Mouse (Mus musculus) cerebellum, postnatal 36 days (tissue): ENCODE results near the gene Rps6kb1.

Experiments
- DNase-seq, 2 experiments: peaks; one replicate each; pipeline ENCODE4 v3.0.0; 2021 to 2022; ENCODE audit warnings: mixed read lengths in 2 of 2

Gene Rps6kb1

GRCm38 (mm10) chr11:86544639-86545299, at the start of gene Rps6kb1, which contains the start of gene Tubd1:
Gene Rps6kb1, minus strand, starts transcription at chr11:86544805.
Gene Tubd1, plus strand, starts transcription at chr11:86544991.
- peak; percentile 99 for DNase-seq

- no peak for DNase-seq
Measured at GRCm38 (mm10) chr11:86593443-86593842, 48.8 kb upstream of the Rps6kb1 start.

GRCm38 (mm10) chr11:86592993-86593392, 48.4 kb upstream of the Rps6kb1 start:
- no peak for DNase-seq

GRCm38 (mm10) chr11:86591931-86592616, 47.5 kb upstream of the Rps6kb1 start:
- no peak for DNase-seq

- no peak for DNase-seq
Measured at GRCm38 (mm10) chr11:86591301-86591845, 46.8 kb upstream of the Rps6kb1 start.

GRCm38 (mm10) chr11:86590579-86590978, 46.0 kb upstream of the Rps6kb1 start:
- DNase-seq, result no peak

DNA sequence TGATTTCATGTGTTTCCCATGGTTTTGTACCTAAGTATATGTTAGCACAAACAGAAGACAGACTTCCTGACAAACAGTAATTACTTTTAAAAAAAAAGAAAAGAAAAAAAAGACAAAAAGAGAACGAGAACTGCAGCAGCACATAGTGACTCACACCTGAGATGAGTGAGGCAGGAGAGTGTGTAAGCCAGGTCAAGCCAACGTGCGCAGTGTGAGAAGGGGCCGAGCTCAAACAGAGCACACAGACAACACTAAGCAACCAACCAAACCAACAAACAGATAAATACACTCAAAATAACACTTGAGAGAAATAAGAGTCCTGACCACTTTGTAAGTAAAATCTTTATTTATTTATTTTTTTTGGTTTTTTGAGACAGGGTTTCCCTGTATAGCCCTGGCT, 45.5 kb upstream of the Rps6kb1 start:
- no peak for DNase-seq

DNA sequence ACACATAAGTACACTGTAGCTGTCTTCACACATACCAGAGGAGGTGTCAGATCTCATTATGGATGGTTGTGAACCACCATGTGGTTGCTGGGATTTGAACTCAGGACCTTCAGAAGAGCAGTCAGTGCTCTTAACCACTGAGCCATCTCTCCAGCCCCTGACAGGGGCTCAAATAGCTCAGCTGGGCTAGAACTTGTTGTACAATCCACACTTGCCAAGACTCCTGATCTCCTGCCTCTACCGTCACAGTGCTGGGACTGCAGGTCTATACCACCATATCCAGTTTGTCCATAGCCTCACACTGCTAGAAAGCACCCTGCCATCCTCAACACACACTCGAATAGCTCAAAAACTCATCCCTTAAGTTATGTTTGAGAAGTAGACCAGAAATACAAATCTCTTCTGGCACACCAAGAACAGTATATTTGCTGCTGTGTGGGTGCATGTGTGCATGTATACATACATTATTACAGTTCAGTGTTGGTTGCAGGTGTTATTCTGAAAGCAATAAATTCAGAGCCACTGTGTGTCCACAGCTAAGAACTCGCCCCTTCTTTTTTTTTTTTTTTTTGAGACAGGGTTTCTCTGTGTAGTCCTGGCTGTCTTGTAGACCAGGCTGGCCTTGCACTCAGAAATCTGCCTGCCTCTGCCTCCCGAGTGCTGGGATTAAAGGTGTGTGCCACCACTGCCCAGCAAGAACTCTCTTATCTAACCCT, 44.1 kb upstream of the Rps6kb1 start:
- DNase-seq, result no peak

DNA sequence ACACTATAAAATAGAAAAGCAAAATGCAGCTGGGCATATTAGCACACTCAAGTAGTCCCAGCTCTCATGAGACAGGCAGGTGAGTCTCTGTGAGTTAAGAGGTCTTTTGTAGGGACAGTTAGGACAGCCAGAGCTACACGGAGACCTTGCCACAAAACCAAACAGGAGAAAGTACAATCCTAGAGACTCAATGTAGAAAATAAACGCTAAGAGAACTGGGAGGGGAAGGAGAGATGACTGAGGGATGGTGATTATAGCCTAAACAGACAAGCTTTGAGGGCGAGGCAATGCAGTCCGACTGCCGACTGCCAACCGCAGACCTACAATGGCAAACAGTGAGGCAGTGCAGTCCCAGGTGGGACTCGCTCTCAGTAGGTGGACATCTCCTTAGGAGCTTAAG, 43.2 kb upstream of the Rps6kb1 start:
- no peak for DNase-seq

DNA sequence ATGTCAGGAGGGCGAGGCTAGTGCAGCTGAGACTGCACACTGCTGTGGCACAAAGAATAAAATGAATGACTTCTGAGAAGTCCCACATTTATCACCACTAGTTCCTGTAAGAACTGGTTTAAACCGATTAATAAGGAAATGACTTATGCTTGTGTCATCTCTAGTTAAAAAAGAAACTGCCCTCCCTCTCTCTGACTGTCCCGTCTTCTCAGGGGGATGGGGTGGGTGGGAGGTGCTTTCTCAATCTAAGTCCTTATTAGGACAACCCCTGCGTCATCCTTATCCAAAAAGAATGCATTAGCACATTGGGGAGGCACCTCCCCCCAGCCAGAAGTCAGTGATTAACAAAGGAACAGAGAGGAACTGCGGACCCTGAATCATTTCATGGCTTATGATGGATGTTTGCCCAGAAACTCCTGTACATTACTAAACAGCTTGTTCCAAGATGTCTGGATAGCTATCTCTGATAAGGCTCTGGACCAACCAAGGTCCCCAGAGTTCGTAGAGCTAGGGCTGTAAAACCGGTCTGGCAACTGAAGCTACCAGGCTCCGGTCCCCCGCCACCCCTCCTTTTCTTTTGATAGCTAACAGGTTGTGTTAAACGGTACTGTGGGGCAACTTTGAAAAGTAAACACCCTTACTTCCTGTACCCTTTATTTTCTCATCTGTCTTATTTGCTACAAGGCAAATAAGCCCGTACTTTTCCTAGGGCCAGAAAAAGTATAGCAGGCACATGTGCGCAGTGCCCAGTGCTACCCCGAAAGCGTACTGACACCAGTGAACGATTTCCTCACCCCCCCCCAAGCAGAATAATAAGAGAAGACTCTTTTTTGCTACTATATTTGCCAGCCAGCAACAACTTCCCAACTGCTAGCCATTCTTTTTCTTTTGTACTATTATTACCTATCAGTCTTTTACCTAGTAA, 42.5 kb upstream of the Rps6kb1 start:
- DNase-seq, result no peak

- no peak for DNase-seq
Measured at GRCm38 (mm10) chr11:86586177-86586867, 41.7 kb upstream of the Rps6kb1 start.

GRCm38 (mm10) chr11:86585598-86585984, 41.0 kb upstream of the Rps6kb1 start:
- DNase-seq, result no peak

DNA sequence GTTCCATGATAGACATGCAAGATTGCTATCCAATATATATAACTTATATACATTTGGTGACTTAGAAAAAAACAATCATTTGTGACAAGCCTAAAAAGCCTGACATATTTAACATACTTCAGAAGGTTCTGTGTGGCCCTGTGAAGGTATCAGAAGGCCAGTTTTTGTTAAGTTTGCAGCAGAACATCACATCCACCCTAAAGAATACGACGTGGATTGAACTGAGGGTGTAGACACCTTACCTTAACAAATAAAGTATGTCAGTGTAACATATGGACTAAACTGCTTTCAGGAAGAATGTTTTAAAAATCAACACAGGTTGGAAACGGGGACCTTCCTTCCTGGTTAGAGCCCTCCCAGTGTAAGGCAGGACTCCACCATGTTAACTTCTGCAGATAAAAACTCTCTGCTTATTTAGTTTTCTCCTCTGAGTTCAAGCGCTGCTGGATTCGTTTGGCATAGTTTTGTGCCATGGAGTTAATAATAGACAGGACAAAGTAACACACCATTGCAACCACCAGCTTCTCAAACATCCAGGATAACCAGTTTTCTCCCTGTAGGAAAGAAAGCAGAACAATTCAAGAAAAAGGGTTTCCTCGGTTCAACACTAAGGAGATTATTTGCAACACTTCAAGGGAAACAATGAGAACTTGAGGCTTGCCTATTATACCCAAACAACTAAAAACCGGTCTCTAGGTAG, 40.4 kb upstream of the Rps6kb1 start:
- DNase-seq, result no peak

GRCm38 (mm10) chr11:86583990-86584897, 39.6 kb upstream of the Rps6kb1 start:
- no peak for DNase-seq

GRCm38 (mm10) chr11:86583313-86583825, 38.8 kb upstream of the Rps6kb1 start:
- DNase-seq, result no peak

GRCm38 (mm10) chr11:86582543-86583260, 38.1 kb upstream of the Rps6kb1 start:
- DNase-seq, result no peak

DNA sequence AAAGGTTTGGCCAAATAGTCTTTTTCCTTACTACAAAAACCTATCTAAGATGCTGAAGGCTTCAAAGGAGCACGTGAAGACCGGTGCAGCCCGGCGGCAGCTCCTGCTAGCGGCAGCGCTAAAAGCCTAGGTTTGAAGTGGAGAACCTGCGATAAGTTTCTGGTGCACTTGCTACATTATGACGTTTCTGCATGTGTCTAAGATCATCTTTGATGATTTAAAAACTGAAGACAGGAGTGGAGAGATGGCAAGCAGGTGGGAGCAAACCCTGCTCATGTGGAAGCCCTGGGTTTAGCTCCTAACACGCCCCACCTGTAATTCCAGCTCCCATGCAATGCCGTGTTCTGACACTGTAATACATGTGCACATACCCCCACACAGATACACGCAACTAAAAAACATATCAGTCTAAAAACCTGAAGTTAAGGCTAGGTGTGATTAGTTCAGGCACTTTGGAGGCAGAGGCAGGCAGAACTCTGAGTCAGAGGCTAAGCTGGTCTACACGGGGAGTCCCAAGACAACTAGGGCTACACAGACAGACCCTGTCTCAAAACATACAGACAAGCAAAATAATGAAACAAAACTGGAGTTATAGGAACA, 37.4 kb upstream of the Rps6kb1 start:
- DNase-seq, result no peak

DNA sequence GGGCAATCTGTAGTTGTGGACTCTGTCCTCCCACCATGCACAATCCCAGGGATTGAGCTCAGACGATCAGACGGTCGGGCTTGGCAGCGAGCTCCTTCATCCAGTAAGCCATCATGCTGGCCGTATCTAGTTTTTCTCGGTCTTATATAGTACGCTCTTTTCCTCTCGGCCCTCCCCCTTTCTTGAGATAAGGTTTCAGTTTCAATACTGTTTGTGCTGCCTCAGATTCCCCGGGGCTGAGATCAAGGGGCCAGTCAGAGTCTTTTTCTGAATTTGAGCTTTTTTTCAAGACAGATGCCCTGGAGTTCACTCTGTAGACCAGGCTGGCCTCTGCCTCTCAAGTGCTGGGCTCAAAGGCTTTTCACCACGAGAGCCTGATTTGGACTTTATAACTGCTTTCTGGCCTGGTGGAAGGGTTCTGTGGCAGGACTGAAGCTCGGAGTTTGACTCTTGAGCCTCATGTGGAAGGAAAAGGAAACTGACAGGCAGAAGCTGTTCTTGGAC, 36.7 kb upstream of the Rps6kb1 start:
- no peak for DNase-seq
